Mouse (Mus musculus) neural tube, embryonic 12.5 days (tissue): ENCODE measurements at regions not wholly inside any gene's neighbourhood (a gene's known extent, or its start where the extent isn't known, plus 50 kb on each side); places are given as distances from the start of the nearest gene placed in this dataset.
"Not testable (repeated sequence)": the region's sequence is repeated elsewhere in the genome, so short reads cannot be mapped to it uniquely, and the experiment has no call there.

Experiments
- ATAC-seq: fragments of 200-750 bp; cut with Nextera tagmentation; 2 replicates; pipeline ENCODE4 v1.8.0; 2017; ENCODE audit warnings: low read depth, mild to moderate bottlenecking, moderate TSS enrichment, moderate library complexity; ENCODE audit not compliant: low FRiP score
- H3K27ac ChIP-seq: fragments of 300-500 bp; sonication (generic); 2 replicates; pipeline ENCODE4 v1.5.1; 2016
- H3K27me3 ChIP-seq: fragments of 300-500 bp; sonication (generic); replicated peaks from 2 replicates; pipeline ENCODE4 v1.6.1; 2016; ENCODE audit warnings: mild to moderate bottlenecking
- H3K36me3 ChIP-seq: fragments of 300-500 bp; sonication (generic); 2 replicates; pipeline ENCODE4 v1.6.1; 2016; ENCODE audit warnings: mild to moderate bottlenecking
- H3K4me1 ChIP-seq: fragments of 300-500 bp; sonication (generic); 2 replicates; pipeline ENCODE4 v1.6.1; 2016
- H3K4me2 ChIP-seq: fragments of 300-500 bp; sonication (generic); replicated peaks from 2 replicates; pipeline ENCODE4 v1.6.1; 2016; ENCODE audit warnings: mild to moderate bottlenecking
- H3K4me3 ChIP-seq: fragments of 300-500 bp; sonication (generic); 2 replicates; pipeline ENCODE4 v1.5.1; 2016
- H3K9ac ChIP-seq: fragments of 300-500 bp; sonication (generic); 2 replicates; pipeline ENCODE4 v1.6.1; 2016; ENCODE audit warnings: mild to moderate bottlenecking
- H3K9me3 ChIP-seq: fragments of 300-500 bp; sonication (generic); 2 replicates; pipeline ENCODE4 v1.6.1; 2016; ENCODE audit warnings: mild to moderate bottlenecking
- WGBS: fragments of 180-500 bp; shearing (Covaris S2); methylation state at CpG from one replicate; pipeline ENCODE4 v1.1.7; 2016; 5-methylcytosine and 5-hydroxymethylcytosine counted together

DNA sequence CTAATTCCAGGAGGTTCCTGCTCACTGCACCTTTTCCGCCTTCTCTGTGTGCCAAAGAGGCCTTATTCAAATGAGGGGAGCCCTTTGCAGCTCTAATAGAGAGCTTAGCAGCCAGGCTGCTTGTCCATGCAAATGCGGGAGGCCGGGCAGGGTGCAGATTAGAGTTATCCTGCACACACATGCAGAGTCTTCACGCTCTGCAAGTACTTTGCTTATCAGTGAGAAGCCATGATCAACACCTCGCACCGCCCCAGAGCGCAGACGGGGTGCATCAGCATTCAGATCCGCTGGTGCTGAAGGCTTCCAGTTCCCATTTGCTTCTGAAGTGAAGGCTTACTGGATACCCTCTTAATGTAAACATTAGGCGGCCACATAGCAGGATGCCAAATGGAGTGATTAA, 131.1 kb upstream of the Irx2 start:
- H3K4me1 ChIP-seq: no peaks in the 10 kb centered on the region
- no peaks in the 10 kb centered on the region for H3K27me3 ChIP-seq
- no peaks in the 10 kb centered on the region for H3K36me3 ChIP-seq
- H3K4me3 ChIP-seq: no peak overlapping the region
- no peak overlapping the region for H3K9ac ChIP-seq
- no peaks in the 10 kb centered on the region for H3K9me3 ChIP-seq
- WGBS: 25% methylated on average over 10 of the region's 10 CpGs
- no peak overlapping the region for H3K27ac ChIP-seq
- ATAC-seq: no peak
- H3K4me2 ChIP-seq: no peak overlapping the region

DNA sequence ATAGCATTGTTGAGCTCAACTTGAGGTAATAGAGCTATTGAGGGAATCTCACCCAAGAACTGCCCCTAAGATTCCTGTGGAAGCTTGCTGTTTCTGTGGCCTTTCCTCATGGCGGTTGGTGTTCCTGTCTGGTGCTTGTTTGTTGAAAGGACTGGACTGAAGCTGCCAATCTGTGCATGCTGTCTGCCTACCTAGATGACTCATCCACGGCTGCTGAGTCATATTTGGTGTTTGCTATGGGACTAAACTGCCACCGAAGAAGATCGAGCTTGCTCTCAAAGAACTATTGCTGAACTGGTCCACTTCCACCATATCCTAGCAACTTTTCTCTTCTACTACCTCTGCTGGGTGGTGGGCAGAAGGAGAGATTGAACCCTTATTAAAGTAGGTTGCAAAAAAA, 122.7 kb upstream of the Irx2 start:
- 84% methylated on average over 4 of the region's 4 CpGs for WGBS
- H3K9ac ChIP-seq: no peak overlapping the region
- H3K4me3 ChIP-seq: no peak overlapping the region
- no peaks in the 10 kb centered on the region for H3K4me1 ChIP-seq
- H3K36me3 ChIP-seq: no peaks in the 10 kb centered on the region
- no peak overlapping the region for H3K4me2 ChIP-seq
- ATAC-seq: no peak
- H3K9me3 ChIP-seq: no peaks in the 10 kb centered on the region
- no peaks in the 10 kb centered on the region for H3K27me3 ChIP-seq
- no peak overlapping the region for H3K27ac ChIP-seq

DNA sequence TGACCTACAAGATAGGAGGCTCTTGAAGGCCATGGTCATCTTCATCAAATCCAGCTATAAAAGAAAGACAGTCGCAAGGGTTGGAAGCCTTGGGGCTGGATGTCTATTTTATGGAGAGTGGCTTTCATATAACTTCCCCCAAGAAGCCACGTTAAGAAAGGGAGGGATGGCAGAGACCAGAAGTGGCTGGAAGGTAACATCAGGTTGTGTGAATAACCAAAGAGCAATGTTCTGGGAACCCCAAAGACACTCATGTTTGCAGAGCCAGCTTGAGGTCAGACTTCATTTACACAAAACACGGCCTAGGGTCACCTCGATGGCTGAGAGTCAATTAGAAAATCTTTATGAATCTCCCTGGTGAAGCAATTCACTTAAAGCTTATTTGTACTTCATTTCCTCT, 90.0 kb upstream of the Irx2 start:
- no peak for ATAC-seq
- H3K4me1 ChIP-seq: no peaks in the 10 kb centered on the region
- H3K27me3 ChIP-seq: no peaks in the 10 kb centered on the region
- WGBS: 87% methylated on average over 4 of the region's 4 CpGs
- no peak overlapping the region for H3K9ac ChIP-seq
- H3K27ac ChIP-seq: no peak overlapping the region
- no peak overlapping the region for H3K4me2 ChIP-seq
- H3K36me3 ChIP-seq: no peaks in the 10 kb centered on the region
- H3K9me3 ChIP-seq: no peaks in the 10 kb centered on the region
- H3K4me3 ChIP-seq: no peak overlapping the region

DNA sequence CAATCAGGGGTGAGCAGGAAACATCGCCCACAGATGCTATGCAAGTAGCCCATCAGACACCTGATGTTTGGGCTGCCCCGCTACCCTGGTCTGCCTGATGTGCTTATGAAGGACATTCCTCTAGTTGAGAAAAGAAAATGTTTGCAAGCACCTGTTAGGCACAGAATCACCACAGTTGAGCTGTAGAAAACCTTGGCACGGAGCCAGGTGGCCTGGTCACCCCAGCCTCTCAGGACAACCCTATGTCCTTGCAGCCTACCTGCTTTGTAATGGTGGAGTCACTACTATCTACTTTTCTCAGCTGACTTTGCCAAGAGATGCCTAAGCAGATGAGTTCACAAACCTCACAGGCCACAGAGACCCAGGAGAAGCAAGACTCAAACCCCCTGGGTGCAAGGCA, 86.9 kb upstream of the Irx2 start:
- WGBS: 97% methylated on average over 3 of the region's 3 CpGs
- no peak for ATAC-seq
- Histone ChIP-seq H3K4me3 (no peak overlapping the region), H3K9ac (no peak overlapping the region), H3K27ac (no peak overlapping the region), H3K36me3 (no peaks in the 10 kb centered on the region), H3K9me3 (no peaks in the 10 kb centered on the region), H3K27me3 (no peaks in the 10 kb centered on the region), H3K4me2 (no peak overlapping the region), H3K4me1 (no peaks in the 10 kb centered on the region)

DNA sequence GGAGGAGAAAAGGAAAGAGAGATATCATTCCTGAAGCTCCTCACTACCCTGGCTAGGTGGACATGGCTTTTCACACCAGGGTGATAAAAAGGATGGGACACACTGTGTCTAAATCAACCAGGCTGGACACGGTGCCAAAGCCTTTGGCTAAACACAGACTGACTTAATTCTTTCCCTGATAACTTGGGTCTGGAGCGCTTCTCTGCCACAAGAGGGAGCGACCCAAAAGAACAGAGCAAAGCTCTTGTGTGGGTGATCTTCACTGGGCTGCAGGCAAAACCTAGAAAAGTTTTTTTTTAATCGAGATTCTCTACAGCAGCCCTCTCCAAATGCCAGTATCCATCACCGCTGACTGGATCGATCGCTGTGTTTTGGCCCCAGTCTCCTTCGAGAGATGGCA, 70.7 kb upstream of the Irx2 start:
- no peaks in the 10 kb centered on the region for H3K4me1 ChIP-seq
- H3K27me3 ChIP-seq: no peaks in the 10 kb centered on the region
- H3K4me3 ChIP-seq: no peak overlapping the region
- no peak overlapping the region for H3K27ac ChIP-seq
- no peaks in the 10 kb centered on the region for H3K9me3 ChIP-seq
- ATAC-seq: no peak
- no peaks in the 10 kb centered on the region for H3K36me3 ChIP-seq
- WGBS: 75% methylated on average over 8 of the region's 8 CpGs
- H3K4me2 ChIP-seq: no peak overlapping the region
- no peak overlapping the region for H3K9ac ChIP-seq

DNA sequence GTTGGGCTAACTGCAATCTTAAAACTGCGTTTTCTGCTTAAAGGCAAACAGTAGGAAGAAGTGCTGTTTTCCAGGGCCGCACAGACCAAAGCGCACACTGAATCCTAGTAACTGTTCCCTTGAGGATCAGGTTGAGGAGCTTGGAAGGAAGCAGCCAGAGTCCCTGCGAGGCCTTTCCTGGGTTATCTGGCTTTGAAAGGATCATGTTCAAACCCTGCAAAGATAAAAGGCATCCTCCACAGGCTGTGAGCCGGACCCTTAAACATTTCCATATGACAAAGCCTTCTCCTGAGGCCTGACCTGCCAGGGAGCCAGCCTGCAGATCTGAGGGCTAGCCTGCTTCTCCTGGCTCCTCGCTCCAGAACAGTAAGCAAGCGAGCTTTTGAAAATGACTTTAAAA, 56.7 kb upstream of the Irx2 start:
- H3K27ac ChIP-seq: no peak overlapping the region
- H3K27me3 ChIP-seq: no peaks in the 10 kb centered on the region
- no peaks in the 10 kb centered on the region for H3K4me1 ChIP-seq
- no peak overlapping the region for H3K4me2 ChIP-seq
- no peaks in the 10 kb centered on the region for H3K36me3 ChIP-seq
- H3K9ac ChIP-seq: no peak overlapping the region
- 43% methylated on average over 7 of the region's 7 CpGs for WGBS
- H3K9me3 ChIP-seq: no peaks in the 10 kb centered on the region
- H3K4me3 ChIP-seq: no peak overlapping the region
- no peak for ATAC-seq

DNA sequence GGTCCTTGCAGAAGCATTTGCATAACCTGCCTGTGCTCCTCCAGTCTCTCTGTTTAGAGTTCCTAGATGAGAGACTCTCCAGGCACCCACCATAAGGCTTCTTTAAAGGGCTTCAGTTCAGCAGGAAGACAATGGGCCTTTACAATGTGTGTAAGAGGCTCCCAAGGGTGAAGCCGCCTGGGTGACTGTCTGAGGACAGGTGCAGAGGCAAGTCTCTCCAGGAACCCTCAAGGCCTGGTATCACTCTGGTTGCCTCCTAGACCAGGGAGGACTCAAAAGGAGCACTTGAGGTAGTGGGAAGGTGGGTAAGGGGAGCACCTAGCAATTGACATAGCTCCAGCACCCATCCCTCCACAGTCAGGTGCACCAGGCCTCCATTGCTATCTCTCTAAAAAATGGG, 55.8 kb upstream of the Irx2 start:
- H3K4me3 ChIP-seq: no peak overlapping the region
- H3K27ac ChIP-seq: no peak overlapping the region
- no peaks in the 10 kb centered on the region for H3K27me3 ChIP-seq
- no peaks in the 10 kb centered on the region for H3K9me3 ChIP-seq
- no peak overlapping the region for H3K4me2 ChIP-seq
- no peaks in the 10 kb centered on the region for H3K36me3 ChIP-seq
- no peak for ATAC-seq
- no peaks in the 10 kb centered on the region for H3K4me1 ChIP-seq
- no peak overlapping the region for H3K9ac ChIP-seq
- WGBS: 26% methylated on average over 1 of the region's 1 CpGs

DNA sequence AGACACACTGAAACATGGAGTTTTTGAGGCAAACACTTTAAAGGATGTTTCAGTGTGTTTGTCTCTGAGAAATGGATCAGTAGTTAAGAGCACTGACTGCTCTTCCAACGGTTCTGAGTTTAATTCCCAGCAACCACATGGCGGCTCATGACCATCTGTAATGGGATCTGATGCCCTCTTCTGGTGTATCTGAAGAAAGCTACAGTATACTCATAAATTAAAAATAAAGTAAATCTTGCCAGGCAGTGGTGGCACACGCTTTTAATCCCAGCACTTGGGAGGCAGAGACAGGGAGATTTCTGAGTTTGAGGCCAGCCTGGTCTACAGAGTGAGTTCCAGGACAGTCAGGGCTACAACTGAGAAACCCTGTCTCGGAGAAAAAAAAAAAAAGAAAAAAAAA, 54.5 kb upstream of the Irx2 start:
- not testable (repeated sequence) for H3K27ac ChIP-seq, H3K27me3 ChIP-seq, H3K36me3 ChIP-seq, H3K9ac ChIP-seq, H3K4me2 ChIP-seq, H3K4me1 ChIP-seq, H3K4me3 ChIP-seq, ATAC-seq, H3K9me3 ChIP-seq
- 73% methylated on average over 4 of the region's 4 CpGs for WGBS

DNA sequence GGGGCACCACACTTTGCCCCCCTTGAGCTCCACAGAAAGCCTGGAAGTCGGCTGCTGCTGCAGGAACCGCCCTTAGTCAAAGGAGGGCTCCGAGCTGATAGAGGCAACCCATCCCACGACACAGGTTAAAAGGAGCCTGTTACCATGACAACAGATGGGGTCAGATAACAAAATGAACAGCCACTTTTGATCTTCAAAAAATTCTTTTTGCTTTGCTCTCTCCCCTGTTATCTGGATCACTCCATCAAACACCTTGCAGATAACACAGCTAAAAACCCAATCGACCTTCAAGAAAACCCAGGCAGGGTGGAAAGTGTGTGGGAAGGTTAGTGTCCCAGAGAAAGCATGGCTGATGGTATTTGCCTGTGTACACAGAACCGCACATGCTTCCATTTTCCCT, 52.1 kb upstream of the Irx2 start:
- H3K9ac ChIP-seq: no peak overlapping the region
- no peaks in the 10 kb centered on the region for H3K36me3 ChIP-seq
- no peaks in the 10 kb centered on the region for H3K4me1 ChIP-seq
- no peak for ATAC-seq
- 41% methylated on average over 6 of the region's 6 CpGs for WGBS
- H3K27ac ChIP-seq: no peak overlapping the region
- H3K4me3 ChIP-seq: no peak overlapping the region
- no peaks in the 10 kb centered on the region for H3K27me3 ChIP-seq
- no peak overlapping the region for H3K4me2 ChIP-seq
- no peaks in the 10 kb centered on the region; the same call in 1 of the 2 replicates for H3K9me3 ChIP-seq

DNA sequence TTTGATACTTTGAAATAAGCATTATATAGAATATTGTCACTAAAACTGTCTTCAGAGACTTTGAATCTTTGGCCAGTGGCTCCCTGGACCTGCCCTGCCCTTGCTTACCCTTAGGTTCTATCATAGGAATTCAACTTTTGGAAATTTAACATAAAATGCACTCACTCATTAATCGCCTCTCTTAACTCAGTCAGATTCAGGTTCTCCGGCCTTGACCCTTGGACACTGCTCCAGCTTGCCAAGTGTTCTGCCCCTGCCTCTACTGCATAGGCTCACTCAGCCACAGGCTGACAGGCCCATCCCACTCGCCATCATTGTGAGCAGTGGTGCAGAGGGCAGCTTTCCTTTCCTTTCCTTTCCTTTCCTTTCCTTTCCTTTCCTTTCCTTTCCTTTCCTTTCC, 50.2 kb upstream of the Irx2 start:
- no peak overlapping the region for H3K4me2 ChIP-seq
- H3K36me3 ChIP-seq: no peaks in the 10 kb centered on the region
- no peak overlapping the region for H3K4me3 ChIP-seq
- H3K4me1 ChIP-seq: no peaks in the 10 kb centered on the region
- WGBS: 91% methylated on average over 3 of the region's 3 CpGs
- H3K27me3 ChIP-seq: no peaks in the 10 kb centered on the region
- ATAC-seq: no peak
- H3K9ac ChIP-seq: no peak overlapping the region
- H3K27ac ChIP-seq: no peak overlapping the region
- no peaks in the 10 kb centered on the region; the same call in 1 of the 2 replicates for H3K9me3 ChIP-seq
